Mouse (Mus musculus) erythroblast, embryonic 14.5 days (primary cell): Measurements from ENCODE around the gene Dgkh.

Source experiments
- GATA1 ChIP-seq: IDR thresholded peaks from 2 replicates; pipeline ENCODE4 v1.6.1; 2012; ENCODE audit warnings: low read length, inconsistent platforms, mixed read lengths
- TAL1 ChIP-seq: IDR thresholded peaks from 3 replicates; pipeline ENCODE4 v1.6.1; 2012; ENCODE audit warnings: low read length, inconsistent platforms, mixed read lengths

GRCm38 (mm10) chr14:78775226-78775625 lies 42.6 kb upstream of the Dgkh start:
- TF ChIP-seq TAL1 (no peak), GATA1 (no peak)
